Mouse (Mus musculus) liver, postnatal 0 days (tissue): ENCODE measurements around the gene Spaca5.

Experiments
- CTCF ChIP-seq: sonication (generic); IDR thresholded peaks from 2 replicates; pipeline ENCODE4 v1.5.1; 2016; ENCODE audit warnings: antibody characterized with exemption, low read depth
- EP300 ChIP-seq: IDR thresholded peaks from 2 replicates; pipeline ENCODE4 v1.6.1; 2016; ENCODE audit warnings: antibody characterized with exemption, low read depth, mild to moderate bottlenecking

DNA sequence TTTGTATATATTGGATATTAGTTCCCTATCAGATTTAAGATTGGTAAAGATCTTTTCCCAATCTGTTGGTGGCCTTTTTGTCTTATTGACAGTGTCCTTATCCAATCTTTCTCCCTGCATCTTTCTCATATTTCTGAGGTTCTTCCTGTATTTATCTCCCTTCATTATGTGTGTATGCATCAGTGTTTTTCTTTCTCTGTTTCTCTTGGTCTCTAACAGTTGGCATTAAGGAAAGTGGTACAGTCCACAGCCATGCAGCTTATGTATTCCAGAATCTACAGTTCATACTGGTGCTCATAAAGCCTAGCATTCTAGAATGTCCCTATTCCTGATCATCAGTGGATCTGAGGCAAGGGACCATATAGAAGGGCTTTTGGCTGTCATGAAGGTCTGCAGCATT lies at the start of gene Spaca5:
- TF ChIP-seq CTCF (no peak), EP300 (no peak)
